Mouse (Mus musculus) cerebellum, adult (tissue): ENCODE measurements around the gene Trip10.

Experiments
- ATAC-seq: cut with Nextera tagmentation; 2 replicates; pipeline ENCODE4 v1.9.2; 2017; ENCODE audit warnings: mild to moderate bottlenecking, moderate library complexity, mixed read lengths; ENCODE audit not compliant: insufficient number of reproducible peaks, low FRiP score, low TSS enrichment

Trip10 gene

DNA sequence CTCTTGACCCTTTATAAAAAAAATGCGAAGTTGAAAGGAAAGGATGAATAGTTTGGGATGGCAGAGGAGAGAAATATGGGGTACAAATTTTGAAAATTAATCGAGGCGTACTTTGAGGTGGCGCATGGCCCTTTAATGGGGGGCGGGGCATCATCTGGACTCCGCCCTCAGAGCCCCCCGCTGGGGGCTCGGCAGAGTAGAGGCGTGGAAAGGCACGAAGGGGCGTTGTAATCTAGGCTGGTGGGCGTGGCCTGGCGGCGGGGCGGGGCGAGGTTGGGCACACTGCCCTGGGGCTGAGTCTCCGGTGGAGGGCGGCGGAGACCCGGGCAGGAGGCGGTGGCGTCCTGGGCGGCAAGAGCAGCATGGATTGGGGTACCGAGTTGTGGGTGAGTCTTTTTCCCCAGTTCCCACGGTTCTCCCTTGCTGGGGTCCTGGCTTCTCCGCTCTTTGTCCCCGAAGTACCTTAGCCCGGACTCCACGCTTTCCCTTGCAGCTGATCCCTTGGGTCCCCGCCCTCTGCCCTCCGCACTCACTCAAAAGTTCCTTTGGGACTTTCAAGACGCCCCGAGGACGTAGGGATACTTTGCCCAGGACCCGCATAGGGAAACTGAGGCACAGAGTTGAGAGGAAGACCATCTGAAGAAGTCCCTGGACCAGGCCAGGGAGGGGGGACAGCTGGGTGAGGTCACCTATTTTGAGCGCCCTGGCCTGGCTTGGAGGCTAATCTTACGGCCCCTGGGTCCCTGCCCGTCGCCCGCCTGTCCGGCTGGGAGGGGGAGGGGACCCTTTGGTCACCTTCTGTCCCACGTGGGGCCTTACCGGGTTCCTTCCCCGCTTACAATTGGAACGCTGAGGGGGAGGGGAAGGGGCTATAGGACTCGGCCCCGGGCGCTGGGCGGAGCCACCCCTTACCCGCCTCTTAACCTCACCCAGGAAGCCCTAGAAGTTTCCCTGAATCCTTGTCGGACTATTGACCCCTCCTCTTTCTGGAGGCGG lies at the start of gene Trip10:
Gene Trip10 (plus strand): TSS at position 270 of the 996 bp plus-strand sequence.
- ATAC-seq: no peak

DNA sequence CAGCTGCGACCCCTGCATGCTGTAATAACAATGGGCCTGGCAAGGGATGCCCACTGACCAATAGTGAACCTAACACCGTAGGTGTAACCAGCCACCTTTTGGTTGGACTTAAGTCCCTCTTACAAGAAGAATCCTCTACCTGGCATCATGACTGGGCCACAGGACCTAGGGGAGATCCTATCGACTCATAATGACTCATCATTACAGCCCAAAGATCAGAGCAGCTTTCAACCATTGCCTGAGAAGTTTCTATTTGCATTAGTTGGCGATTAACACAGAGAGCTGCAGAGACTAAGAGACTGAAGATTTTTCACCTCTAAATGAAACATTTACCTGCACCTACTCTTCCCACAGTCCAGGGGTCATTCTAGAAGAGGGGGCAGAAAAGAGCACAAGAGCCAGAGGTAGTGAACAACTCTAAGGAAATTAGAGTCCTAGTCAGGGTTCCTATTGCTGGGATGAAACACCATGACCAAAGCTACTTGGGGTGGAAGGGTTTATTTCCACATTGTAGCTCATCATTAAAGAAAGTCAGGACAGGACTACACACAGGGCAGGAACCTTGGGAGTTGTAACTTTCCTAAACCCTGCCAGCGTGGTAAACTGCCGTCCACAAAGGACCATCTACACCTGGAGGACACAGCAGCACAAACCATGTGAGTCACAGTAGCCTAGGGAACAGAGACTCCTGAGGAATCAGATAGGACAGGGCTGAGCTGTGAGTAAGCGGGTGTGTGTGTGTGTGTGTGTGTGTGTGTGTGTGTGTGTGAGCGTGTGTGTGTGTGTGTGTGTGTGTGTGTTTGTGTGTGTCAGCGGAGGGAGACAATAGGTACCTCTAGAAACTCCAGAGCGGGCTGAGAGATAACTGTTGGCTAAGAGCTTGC lies 47.2 kb upstream of the Trip10 start:
- no peak for ATAC-seq

DNA sequence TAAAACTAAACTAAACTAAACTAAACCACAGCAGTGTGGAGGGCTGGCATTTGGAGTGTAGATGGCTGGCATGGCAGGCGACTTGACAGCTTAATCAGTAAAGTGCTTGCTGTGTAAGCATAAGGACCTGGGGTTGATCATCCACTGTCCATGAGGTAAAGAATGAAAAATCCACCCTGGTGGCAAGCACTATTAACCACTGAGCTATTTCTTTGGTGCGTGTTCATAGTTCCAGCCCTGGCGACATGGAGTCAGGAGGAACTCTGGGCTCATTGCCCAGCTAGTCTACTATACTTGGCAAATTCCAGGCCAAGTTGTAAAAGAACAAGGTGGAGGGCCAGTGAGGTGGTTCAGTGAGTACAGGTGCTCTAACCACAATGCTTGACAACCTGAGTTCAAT lies 41.3 kb upstream of the Trip10 start:
- no peak for ATAC-seq

DNA sequence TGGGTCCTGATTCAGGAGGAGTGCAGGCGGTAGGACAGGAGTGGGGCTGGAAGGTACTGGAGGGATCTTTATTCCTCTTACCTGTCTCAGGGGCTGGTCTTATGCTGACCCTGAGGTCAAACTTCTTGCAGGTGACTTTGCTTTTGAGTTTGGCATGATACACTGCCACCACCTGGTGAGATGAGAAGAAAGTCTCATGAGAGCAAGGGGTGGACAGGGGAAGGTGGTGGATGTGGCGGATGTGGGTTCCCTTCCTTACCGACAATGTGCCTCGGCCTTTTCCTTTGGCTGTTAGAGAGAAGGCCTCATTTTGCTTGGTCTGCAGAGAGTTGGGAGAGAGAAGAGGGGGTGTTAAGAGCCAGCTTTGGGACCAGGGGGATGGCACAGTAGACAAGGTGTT lies 39.9 kb upstream of the Trip10 start:
- no peak for ATAC-seq

DNA sequence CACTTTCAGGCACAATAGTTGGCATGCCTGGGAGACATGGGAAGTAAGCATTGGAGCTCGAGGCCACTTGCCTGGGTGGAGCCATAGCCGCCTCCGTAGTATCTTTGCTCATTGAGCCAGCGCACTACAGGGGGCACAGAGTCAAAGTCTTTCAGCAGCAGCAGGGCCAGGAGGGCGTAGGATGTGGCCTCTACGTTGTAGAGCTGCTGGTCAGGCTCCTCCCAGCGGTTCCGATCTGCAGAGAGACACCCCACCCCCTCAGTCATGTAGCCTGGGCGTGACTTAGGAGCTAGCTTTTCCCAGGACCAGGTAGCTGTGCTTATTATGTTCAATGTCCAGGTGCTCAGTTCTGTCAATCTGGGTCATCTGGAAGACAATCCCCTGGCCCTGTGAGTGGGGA lies 37.8 kb upstream of the Trip10 start:
- no peak for ATAC-seq

DNA sequence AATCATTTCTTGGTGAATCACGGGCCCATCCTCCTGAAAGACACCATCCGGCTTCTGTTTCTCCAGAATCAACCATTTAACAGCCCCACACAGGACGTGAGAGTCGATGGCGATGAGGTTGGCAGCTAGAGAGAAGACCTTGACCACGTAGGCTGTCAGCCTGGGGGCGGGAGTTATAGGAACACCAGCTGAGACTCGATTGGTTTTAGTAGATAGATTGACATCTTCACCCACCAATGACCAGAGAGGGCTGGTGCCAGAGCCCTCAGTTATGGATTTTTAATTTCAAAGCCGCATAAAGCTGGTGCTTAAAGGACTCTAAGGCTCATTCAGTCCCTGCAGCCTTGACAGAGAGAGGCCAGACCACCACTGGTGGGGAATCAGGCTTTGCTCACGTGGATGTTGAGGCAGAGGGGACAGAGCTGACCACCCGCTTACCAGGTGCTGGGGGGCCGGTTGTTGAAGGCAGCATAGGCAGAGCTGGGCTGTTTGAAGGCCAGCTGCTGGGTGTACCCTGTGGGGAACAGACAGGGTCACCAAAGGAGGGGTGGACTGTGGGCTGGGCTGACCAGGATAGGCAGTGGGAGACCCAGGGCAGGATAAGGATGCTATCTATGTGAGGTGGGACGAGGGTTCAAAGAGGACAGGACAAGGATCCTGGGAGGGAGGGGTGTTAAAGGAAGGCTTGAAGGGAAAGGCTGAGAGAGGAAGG lies 34.4 kb upstream of the Trip10 start:
- ATAC-seq: no peak

DNA sequence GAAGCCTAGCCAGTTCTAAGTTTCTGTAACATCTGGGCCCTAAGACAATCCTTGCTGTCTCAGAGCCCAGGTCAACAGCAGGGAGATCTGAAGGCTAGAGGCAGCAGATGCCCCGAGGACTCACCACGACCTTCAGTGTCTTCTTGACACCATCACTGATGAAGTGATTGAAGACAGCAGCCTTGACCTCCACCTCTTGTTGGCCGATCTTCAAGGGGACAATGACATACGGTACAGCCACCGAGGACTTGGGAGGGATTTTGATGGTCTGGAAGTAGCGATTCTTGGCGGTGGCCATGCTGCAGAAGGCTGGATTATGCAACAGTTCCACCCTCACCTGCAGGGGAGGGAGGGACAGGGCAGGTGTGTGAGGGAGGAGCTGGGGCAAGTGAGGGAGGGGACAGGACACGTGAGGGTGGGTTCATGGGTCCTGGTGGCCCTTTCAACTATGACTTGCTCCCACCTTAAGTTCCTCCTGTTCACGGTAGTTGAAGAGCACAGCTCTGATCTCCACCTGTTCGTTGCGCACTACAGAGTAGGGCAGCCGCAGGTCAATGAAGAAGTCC lies 30.8 kb upstream of the Trip10 start:
- ATAC-seq: no peak

DNA sequence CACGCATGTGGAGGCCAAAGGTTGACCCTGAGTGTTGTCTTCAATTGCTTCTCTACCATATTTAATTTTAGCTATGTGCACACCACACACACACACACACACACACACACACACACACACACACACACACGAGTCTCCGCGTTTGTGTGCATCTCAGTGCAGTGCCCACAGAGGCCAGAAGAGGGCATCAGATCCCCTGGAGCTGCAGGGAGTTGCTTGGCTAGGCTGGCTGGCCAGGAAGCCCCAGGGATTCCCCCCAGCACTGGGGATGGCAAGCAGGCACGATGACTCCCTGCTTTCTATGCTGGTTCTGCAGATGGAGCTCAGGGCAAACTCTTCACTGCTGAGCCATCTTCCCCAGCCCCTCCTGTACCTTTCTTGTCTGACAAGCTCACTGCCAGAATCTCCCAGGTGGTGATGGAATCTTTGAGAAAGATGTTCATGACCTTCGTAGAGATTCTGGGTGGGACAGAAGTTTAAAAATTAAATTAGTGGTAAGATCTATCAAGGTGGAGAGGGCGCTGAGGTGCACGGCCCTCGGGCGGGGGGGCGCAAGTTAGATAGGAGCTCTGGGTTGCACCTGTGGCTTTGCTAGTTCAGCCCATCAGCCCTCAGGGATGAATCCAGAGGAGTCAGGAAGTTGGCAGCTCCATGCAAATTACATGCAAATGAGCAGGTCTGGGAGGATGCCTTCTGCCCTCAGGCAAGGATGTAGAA lies 29.9 kb upstream of the Trip10 start:
- ATAC-seq: no peak

DNA sequence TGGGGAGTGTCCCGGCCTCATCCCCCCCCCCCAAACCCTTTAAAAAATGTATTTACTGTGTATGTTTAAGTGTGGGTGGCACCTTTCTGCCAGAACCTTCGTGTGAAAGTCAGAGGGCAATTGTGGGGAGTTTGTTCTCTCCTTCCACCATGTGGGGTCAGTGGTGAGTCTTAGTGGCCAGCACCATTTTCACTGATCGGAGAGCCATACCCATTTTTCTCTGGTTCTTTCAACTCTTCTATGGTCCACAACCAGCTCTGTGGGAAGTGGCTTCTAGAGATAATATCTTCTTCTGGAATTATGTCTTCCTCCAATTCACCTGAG lies 29.4 kb upstream of the Trip10 start:
- no peak for ATAC-seq

DNA sequence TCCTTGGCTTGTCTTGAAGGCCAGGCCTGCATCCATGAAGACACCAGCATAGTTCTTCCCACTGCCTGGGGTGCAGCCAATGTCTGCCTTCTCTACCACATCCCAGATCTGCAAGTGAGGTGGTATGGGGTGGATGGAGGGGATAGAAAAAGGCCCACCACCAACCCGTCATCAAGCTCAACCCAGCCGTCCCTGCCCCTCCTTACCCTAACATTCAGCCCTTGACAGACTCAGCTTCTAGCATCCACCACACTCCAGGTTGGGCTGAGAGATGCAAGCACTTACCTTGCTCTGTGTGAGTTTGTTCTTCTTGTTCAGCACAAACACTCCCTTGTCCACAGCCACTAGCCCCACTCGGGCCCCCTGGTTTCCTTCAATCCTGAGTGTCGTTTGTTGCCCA lies 27.3 kb upstream of the Trip10 start:
- no peak for ATAC-seq

DNA sequence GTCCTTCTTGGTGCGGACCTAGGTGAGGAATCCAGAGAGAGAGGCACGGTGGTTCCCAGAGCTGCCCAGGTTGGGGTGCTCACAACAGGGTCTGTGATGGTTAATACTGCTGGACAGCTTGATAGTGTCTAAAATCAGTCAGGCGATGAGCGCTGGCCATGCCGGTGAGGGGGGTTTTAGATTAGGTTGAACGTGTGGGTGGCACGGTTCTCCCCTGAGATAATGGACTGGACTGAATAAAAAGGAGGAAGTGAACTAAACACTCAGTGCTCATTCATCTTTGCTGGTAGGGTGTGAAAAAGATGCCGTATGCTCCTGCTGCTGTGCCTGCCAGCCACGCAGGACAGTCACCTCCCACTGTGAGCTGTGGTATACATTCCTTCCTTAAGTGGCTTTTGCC lies 25.9 kb upstream of the Trip10 start:
- ATAC-seq: no peak

DNA sequence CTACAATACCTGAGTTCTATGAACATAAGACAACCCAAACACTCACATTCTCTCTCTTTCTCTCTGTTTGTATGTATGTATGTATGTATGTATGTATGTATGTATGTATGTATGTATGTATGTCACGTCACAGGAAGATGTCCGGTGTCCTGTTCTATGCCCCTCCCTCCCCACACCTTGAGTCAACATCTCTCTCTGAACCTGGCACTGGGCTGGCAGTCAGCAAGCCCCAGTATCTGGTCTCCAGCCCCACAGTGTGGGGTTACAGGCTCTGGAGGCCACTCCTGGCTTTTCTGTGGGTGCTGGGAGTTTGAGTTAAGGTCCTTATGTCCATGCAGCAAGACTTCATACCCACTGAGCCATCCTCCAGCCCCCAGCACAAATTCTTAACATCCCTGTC lies 21.8 kb upstream of the Trip10 start:
- ATAC-seq: no peak

DNA sequence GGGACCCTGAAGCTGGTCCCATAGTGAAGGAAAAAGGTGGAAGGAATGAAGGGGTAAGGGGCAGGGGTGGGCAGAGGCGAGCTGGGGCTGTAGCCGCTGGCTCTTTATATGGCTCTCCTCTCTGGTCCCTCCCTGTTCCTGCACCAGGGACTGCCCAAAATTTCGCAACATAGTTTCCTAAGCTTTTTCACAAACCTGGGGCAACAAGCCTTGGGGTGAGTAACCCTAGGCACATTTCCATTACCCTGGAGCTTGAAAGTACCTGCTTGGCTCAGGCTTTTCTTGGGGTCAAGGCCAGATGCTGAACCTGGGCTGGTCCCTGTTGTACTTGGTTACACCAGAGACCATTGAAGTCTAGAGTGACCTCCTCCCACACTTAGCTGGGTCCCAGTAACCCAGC lies 21.2 kb upstream of the Trip10 start, which contains the start of gene C3:
Gene C3 (minus strand): TSS at position 123 of the 400 bp plus-strand sequence.
- no peak for ATAC-seq

DNA sequence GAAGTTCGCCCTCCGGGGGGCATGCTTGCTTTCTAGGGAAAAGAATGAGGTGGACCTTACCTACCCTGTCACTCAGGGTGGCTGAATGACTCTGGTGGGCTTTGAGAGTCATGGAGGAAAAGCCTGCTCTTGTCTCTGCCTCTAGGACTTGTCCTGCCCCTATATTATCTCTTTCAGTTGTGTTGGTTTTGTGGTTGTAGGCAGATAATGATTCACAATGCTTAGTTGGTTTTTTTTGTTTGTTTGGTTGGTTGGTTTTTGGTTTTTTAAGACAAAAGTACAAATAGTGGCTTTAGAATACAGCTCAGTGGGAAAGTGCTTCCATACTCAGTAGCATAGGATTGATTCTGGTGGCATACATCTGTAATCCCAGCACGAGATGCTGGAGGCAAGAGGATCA lies 20.4 kb upstream of the Trip10 start:
- no peak for ATAC-seq

DNA sequence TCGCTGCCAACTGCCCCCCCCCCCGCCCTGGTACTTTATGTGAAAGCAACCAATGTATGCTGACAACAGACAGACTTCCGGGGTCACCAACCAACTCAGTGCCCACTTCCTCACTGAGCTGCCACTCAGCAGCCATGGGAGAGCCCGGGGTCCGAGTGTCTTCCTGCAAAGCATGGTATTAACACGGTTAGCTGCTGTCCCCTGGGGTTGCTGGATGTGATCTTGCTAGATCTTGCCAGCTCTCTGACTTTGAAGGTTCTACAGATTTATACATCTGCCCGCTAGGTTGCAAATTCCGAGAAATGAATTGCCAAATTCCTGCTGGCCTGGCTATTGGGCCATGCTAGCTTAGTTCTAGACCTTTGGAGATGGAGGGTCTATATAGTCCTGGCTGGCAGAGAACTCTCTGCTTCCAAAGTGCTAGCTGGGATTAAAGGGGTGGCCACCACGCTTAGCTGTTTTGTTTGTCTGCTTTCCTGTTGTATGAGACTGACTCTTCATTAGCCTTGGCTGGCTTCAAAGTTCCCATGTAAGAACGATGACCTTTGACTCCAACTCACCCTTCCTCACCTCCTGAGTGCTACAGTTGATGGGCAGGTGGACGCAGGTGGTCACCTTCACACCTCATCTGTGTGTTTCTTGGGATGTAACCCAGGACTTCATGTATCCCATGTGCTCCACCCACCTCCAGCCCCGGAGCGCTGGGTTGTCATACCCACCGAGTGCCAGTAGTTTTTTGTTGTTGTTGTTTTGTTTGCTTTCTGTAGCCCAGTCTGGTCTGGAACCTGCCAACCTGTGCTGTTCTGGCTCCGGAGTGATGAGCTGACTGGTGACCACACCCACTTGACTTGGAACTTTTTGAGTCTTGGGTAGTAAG lies 19.2 kb upstream of the Trip10 start:
- ATAC-seq: no peak

DNA sequence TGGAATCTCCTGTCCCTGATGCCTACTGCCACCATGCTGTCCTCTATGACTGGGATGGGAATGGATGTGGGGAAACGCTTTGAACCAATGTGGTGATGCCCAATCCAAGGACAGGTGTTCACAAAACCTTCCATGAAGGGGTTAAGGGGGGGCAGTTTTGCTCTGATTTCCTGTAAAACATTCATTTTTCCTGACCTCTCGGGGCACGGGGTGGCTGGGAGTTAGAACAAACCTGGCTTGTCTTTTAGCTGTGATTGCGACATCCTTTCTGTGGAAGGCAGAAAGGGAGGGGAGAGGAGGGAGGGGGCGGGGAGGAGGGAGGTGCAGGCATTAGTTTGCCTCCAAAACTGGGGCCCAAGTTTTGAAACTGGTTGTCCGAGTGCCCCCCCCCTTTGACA lies 18.5 kb upstream of the Trip10 start:
- no peak for ATAC-seq

DNA sequence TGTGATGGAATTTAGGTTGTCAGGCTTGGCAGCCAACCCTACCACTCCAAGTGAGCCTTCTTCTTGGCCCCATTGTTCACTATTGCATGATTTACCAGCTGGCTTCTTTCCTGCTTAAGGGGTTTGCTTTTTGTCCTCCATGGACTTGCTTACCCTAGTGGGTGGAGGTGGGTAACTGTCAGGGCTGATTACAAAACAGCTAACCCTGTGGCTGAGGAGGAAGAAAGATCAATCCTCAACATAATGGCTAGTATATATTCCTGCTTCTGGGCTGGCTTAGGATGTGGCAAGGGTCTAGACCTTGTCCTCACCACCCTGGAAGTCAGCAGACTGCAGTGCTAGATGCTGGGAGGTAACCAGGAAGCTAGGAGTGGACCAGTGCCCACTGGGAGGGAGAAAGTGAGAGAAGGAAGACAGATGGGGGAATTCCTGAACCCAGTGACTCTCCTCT lies 17.9 kb upstream of the Trip10 start:
- ATAC-seq: no peak

DNA sequence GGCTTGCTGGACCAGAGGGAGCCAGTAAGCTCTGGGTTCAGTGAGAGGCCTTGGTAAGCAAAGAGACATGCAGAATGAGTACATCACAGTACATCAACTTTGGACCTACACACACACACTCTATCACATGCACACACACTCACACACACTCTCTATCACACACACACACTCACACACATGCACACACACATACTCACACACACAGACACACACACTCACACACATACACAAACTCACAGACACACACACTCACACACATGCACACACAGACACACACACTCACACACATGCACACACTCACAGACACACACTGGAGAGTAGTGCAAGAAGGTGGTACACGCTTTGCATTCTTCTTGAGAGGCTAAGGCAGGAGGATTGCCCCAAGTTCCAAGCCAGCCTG lies 17.1 kb upstream of the Trip10 start:
- no peak for ATAC-seq

DNA sequence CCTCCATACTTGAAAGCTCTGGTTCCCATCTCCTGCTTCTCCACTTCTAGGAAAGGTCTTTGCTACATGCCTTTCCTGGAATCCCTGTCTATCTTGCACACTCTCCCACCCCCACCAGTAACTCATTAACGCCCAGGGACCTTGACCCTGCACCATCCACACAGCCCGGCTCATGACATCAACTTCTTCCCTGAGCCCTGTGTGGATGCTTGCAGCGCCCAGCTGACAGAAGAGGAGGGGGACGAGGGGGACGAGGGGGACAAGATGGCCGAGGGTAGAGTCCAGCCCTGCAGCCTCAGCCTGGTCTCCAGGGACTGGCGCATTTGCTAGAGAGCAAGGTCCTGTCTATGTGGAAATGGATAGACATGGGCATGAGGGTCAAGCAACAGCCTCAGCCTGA lies 16.2 kb upstream of the Trip10 start:
- no peak for ATAC-seq
